Mouse (Mus musculus): ENCODE results near the gene Sh2d6. TPM values are rescaled to one million over a fixed set of nuclear protein-coding genes. Genes with fewer than 3 reads are reported as not detected.

The Sh2d6 gene
- polyA plus RNA-seq, 1 experiment: not detected

DNA sequence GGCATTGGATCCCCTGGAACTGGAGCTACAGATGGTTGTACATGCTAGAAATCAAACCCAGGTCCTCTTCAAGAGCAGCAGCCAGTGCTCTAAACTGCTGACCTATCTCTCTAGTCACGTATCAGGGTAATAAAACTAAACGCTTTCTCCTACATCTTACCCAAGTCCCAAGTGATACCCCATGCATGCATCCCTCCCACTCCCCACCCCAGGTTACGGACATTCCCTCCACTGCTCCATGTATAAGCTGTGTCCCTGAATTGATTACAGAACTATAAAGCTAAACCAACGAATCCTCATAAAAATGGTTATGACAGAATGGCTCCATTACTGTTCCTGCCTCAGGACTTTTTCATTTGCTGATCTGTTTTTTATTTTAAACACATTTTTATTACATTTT, 55.3 kb downstream of the Sh2d6 start:
- Histone ChIP-seq H3K27ac (replicated peaks; ENCODE audit: low read depth, low read length) (0 out of 2 replicates have a peak overlapping the region, but pooled peaks have one; percentile 14), H3K4me3 (ENCODE audit: insufficient read depth, low read depth, low read length) (no peak overlapping the region)

DNA sequence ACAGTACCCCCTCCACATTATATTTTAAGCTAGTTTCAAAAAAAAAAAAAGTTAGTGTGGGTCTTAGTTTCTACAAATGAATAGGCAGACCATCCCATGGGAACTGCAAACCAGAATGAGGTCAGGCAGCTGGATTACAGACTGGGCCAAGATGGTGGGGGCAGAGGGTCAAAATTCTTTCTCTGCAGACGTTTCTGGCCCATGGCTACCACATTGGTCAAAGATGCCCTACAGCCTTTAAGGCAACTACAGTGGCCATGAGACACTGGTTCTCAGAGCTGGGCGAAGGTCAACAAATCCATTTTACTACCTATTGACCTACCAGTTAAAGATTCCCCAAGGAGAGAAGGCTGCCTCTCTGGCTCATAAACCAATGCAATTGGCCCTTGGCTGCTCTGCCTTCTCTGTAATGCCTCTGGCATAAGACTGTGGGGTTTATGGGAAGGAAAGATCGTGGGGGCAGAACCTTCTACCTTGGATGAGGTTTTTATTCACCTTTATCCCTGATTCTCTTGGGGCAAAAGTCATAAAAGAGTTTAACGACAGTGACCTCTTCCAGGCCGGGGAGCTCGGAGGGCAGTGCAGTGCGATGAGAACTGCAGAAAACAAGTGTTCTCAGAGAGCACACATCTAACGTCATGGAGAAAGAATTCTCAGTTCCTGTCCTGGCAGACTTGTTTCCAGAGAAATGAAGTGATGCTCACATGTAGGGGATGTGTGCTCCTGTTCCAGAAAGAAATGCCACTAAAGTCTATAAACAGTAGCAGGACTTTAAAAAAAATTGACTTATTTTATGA, 55.9 kb downstream of the Sh2d6 start:
- Histone ChIP-seq H3K27ac (replicated peaks; ENCODE audit: low read depth, low read length) (peak overlapping the region; percentile 79), H3K4me3 (ENCODE audit: insufficient read depth, low read depth, low read length) (no peak overlapping the region), H3K4me1 (ENCODE audit: control insufficient read depth, insufficient read depth, insufficient read length, low read length) (peaks cover 5% of the 10 kb centered on the region)

More for the DNA sequence above, 55.3 kb downstream of the Sh2d6 start:
- peaks cover 4% of the 10 kb centered on the region for H3K4me1 ChIP-seq (ENCODE audit: control insufficient read depth, insufficient read depth, insufficient read length, low read length)

Other genes starting within 250 kb of the Sh2d6 start
- not detected in 2 replicates for gene Sftpb, start 217.1 kb downstream of the Sh2d6 start, polyA plus RNA-seq (2012; ENCODE audit: insufficient read depth, insufficient read length, missing spikeins)
- gene Usp39, start 176.5 kb downstream of the Sh2d6 start, polyA plus RNA-seq (2012; ENCODE audit: insufficient read depth, insufficient read length, missing spikeins): 12.0 and 12.1 TPM in 2 replicates
- 9.7 and 11.7 TPM in 2 replicates for gene 0610030E20Rik, start 174.4 kb downstream of the Sh2d6 start, polyA plus RNA-seq (2012; ENCODE audit: insufficient read depth, insufficient read length, missing spikeins)
- 8.6 and 10.6 TPM in 2 replicates for gene Tmem150a, start 166.3 kb downstream of the Sh2d6 start, polyA plus RNA-seq (2012; ENCODE audit: insufficient read depth, insufficient read length, missing spikeins)
- gene Rnf181, start 154.8 kb downstream of the Sh2d6 start, polyA plus RNA-seq (2012; ENCODE audit: insufficient read depth, insufficient read length, missing spikeins): 87.8 and 96.4 TPM in 2 replicates
- 17.5 and 19.1 TPM in 2 replicates for gene Vamp5, start 141.2 kb downstream of the Sh2d6 start, polyA plus RNA-seq (2012; ENCODE audit: insufficient read depth, insufficient read length, missing spikeins)
- 100 and 121 TPM in 2 replicates for gene Vamp8, start 131.0 kb downstream of the Sh2d6 start, polyA plus RNA-seq (2012; ENCODE audit: insufficient read depth, insufficient read length, missing spikeins)
- gene Ggcx, start 107.4 kb downstream of the Sh2d6 start, polyA plus RNA-seq (2012; ENCODE audit: insufficient read depth, insufficient read length, missing spikeins): 17.3 and 19.4 TPM in 2 replicates
- gene Mat2a, start 82.1 kb downstream of the Sh2d6 start, polyA plus RNA-seq (2012; ENCODE audit: insufficient read depth, insufficient read length, missing spikeins): 103 and 104 TPM in 2 replicates
- gene Capg, start 22.7 kb upstream of the Sh2d6 start, polyA plus RNA-seq (2012; ENCODE audit: insufficient read depth, insufficient read length, missing spikeins): 8.2 and 11.9 TPM in 2 replicates
- gene Elmod3, start 76.7 kb upstream of the Sh2d6 start, polyA plus RNA-seq (2012; ENCODE audit: insufficient read depth, insufficient read length, missing spikeins): 21.2 and 31.5 TPM in 2 replicates
- 119 and 173 TPM in 2 replicates for gene Retsat, start 76.8 kb upstream of the Sh2d6 start, polyA plus RNA-seq (2012; ENCODE audit: insufficient read depth, insufficient read length, missing spikeins)
- 115 and 176 TPM in 2 replicates for gene Tgoln1, start 95.3 kb upstream of the Sh2d6 start, polyA plus RNA-seq (2012; ENCODE audit: insufficient read depth, insufficient read length, missing spikeins)